Mouse (Mus musculus) CD8-positive naive resting alpha-beta T cell, adult 2 months (primary cell): ENCODE measurements around the gene Gm20696.

Experiments
- DNase-seq, 2 experiments: peaks; one replicate each; pipeline ENCODE4 v3.0.0; 2022; ENCODE audit warnings: low read depth in 2 of 2, low spot score in 2 of 2

The Gm20696 gene

DNA sequence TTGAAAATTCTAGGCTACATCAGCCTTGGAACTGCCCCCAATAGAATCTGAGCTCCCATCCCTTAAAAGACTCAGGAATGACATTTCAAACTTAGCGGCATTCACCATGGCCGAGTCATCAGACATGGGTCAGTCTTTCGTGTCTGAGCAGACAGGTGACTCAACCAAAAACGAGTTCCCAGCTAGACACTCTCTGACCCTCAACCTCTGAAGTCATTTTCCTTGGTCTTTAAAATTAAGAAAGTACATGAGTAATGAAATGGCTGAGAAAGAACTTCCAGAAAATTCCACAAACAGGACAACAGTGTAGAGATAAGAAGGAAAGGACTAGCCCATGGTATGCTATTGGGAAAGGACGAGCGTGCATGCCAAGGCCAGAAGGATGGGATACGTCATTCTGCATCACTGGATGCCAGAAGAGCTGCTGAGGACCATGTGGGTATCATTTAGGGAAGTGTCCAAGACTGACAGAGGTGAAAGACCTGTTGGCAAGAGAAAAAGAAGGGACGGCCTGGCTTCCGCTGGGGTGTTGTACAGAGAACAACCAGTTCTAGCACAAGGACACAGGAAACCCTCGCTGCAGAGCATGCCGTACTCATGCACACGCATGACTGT lies 219.7 kb downstream of the Gm20696 start:
- no peak for DNase-seq

DNA sequence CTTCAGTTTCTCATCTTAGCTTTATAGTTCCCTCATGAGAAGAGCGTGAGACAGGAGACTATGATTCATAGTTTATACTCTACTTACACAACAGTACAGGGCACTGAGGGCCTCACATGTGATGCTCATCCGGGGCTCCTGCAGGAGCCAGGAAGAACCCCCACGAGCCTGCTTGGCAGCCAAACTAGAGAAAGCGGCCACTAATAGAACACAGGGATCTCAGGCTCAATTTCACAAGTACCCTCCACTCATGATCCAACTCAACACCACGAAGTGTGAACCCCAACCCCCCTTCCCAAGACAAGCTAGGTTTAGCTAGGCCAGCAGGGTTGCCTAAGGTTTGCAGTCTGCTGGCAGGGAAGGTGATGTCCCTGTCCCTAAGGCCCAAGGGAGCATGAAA lies 223.1 kb downstream of the Gm20696 start:
- no peak for DNase-seq

DNA sequence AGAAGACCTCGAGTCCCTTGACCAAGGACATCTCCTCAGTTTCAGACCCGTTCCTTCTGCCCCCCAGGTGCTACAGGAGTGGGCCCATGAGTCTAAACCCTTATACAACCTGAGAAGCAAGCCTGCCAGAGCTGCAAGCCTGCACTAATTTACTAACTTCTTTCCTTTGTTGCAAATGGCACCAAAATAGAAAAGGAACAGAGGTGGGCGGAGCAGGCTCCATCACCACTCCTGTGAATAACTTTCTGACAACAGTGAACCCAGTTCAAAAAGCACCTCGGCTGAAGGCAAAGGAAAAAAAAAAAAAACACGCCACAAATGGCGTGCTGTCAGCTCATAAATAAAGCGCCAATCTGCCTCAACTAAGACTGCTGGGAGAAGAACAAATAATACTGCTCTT lies 225.5 kb downstream of the Gm20696 start:
- DNase-seq: no peak

DNA sequence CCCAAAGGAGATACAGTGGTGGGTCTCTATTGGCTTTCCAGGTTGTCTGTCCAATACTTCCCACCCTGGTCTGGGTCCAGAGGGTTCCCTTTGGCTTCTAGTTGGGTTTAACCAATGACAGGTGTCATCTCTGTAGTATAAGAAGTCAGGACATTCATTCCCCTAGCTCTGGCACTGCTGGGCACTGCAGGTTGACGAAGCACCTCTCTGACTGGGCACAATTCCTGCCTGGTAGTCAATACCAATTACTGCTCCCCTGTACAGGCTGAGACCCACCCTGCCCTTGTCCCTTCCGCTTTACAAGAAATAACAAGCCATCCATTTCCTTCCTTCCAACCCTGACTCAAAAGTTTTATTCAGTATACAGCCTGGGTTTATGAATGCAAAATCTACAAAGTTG lies 226.0 kb downstream of the Gm20696 start:
- no peak for DNase-seq

DNA sequence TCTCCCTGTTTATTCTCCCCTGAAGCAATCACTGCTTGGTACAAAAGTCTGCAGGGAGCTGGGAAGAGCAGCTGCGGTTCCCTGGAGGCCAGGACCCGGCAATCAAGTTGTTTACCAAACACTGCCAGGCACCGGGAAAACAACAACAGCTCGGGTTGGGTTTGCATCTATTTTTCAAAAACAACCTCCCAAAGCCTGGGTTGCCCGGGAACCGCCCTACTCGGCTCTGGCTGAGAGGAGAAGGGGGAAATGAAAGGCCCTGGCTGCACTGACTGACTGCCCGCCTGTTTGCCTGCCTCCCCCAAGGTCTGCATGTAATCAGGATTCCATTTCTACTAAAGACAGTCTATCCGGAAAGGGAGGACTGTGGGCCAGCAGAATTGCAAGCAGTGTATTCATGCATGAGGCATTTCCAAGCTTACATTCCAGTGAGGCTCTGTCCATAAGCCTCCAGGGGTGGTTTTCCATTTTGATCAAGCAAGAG lies 226.7 kb downstream of the Gm20696 start:
- no peak for DNase-seq

DNA sequence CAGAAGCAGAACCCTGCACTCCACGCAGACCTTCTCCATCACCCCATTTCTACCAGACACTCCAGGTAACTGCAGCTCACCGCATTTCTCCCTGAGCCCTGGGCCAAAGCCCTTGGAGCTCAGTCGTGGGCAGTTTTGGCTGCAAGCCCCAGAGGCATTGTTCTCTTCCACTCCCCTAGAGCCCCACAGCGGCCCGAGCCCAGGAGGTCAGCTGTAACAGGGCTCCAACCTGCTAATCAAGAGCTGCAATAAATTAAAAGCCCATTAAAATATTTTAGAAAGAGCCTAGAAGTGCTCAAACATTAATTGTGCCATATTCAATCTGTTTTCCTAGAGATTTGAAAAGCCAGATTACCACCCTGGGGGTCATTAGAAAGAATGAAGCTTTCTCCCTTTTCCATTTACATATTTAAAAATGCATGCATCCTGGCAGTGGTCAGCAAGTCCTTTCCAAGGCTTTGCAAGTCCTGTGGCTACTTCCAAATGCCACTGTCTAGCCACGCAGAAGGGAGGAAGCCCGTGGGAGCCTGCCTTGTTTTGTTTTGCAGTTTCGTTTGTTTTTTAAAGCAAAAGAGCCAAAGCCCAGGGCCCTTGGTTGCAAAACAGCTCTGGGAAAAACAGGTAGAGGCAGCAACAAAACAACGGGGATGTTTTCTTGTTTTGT lies 227.3 kb downstream of the Gm20696 start:
- no peak for DNase-seq

DNA sequence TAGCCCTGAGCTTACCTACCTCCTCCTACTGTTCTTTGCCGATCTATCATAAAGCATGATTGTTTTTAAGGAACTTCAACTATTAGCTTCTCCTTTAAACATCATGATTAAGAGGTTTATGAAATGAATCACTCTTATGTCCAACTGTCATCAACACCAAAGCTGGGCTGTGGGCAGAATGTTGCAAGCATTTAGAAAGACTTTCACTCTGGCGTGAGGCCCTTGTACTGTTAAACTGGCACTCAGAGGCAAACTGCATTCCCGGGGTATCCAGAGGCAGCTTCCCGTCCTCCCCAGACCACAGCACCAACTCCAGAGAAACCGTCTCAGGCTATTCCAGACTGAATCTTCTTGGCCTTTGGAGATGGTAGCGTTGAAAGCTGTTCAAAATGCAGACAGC lies 230.2 kb downstream of the Gm20696 start:
- DNase-seq: no peak

DNA sequence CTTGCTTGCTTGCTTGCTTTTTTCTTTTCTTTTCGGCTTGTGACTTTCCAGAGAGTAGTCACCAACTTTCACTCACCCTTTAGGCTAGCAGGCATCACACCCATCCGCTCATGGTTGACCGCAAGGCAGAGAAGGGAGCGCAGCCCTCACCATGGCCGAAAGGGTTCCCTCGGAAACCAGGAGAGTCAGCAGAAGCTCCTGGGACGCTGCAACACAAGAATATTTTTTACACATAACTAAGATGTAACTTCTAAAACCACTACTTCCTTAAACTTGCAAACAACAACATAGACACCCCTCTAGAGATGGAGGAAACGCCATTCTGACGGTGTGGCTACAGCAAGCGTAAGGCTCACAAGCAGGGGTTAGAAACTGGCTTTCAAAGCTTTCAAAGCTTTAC lies 231.5 kb downstream of the Gm20696 start:
- peak; percentile 53 to 54 for DNase-seq

DNA sequence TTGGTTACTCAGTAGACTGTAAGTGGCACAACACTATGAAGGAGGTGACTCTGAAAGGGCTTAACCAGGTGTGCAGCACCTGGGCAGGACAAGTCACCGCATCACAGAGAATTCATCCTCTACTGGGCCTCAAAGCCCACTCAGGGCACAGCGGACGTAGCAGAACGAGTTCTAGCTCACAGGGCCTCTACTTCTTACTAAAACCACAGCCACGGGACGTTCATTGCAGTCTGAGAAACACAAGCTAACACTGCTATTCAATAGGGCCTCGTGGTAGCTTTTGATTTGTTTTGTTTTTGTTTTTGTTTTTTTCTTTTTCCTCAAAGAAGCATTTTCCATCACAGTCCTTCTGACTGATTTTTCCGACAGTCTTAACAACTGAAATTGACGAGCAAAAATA lies 233.6 kb downstream of the Gm20696 start:
- DNase-seq: peak; percentile 36 to 37

DNA sequence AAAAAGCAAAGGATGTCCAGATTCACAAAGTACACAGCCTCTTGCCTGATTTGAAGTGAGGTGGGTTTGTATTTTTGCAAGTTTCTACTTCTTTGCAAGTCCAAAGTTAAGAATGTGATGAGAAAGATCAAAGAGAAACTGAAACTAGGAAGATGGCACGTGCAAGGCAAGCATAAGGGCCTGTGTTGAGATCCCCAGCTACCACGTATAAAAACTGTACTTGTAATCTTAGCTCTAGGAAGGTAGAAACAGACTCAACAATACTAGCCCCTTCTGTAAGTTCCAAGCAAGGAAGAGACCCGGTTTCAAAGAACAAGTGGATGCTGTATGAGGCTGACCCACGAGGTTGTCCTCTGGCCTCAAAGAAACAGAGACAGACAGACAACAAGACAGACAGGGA lies 234.7 kb downstream of the Gm20696 start:
- DNase-seq: no peak

DNA sequence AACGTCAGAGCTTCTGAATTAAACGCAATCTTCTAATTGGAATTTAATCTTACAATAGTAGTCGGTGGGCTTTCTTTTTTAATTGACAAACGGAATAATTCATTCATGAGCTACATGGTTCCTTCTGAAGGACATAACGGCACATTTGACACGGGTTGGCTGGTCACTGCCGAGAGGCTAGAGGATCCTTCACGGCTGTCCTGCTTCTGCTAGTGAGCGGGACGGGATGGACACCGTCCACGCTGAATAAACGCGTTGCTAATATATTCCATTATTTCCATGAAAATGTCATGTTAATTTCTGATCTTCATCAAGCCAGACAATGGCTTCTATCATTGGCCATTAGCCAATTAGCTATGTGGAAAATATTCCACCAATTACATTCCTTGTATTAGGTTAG lies 236.0 kb downstream of the Gm20696 start:
- no peak for DNase-seq

DNA sequence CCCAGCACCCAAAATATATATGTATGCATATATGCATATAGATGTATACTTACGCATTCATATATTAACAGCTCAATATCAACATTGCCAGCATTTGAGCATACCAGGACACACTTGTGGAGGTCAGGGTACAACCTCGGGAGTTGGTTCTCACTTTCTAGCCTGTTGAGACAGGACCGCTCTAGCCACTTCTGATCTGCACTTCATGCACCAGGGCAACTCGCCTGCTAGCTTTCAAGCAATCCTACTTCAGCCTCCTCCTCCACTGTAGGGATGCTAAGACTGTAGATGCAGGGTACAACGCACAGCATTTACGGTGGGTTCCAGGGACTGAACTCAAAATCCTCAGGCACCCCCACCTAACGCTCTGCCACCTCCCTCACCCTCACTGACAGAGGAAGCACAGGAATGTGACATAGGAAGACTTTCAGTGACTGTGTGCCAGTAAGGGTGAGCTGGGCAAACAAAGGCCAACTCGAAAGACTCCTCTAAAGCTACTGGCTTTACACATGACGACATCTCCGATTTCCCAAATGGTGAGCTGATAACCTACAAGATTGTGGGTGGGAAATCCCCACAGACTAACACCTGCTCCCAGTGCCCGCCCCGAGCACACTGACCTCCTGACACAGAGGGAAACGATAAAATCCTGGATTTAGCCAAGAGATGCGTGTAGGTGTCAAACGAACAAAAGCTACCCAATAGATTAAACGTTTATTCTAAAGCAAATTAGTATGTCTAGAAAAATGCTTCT lies 237.0 kb downstream of the Gm20696 start:
- no peak for DNase-seq

DNA sequence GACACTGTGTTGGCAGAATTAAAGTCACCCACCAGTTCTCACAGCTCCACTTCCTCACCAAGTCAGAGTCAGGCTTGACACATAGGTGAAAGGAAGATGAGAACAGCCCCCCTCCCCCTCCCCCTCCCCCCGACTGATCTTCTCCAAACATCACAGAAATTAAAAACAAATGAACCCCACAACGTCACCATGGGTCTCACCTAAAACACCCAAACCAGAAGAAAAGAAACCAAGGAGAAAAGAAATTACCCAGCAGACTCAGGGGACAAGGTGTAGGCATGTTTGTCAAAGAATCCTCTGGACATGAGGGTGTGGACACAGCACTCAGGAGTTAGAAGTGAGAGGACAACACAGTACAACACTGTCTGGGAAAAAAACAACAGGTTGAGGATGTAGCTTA lies 237.6 kb downstream of the Gm20696 start:
- peak; percentile 30 to 48 for DNase-seq

DNA sequence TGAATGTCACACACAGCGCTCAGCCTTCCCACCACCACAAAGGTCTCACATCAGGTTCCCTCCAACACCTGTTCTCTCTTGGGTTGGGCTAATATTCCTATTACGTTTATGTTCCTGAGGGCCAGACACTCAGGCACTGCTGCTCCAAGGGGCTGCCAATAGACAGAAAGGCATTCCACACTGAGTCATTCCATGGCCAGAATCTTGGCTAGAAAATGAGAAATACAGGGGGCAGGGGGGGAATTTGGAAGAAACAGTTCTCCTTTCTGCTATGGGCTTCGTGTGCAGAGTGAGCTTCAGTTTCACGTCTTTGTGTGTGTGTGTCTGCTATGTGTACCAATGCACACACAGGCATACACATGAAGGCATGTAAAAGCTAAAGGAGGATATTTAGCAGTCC lies 239.3 kb downstream of the Gm20696 start:
- no peak for DNase-seq

DNA sequence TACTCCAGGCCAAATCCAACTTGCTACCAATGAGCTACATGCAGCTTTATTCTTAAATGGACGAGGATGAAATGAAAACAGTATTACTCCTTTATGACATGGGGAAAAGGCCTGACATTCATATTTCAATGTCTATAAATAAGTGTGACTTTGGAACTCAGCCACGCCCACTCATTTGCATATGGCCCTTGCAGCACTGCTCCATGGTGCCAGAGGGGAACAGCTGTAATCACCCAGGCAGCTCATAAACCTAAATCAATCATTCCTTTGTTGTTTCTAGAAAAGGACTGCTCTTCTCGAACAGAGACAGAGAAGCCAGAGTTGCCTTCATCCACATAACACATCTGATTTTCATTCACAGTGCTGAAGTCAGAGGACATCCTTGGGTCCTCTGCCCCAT lies 241.6 kb downstream of the Gm20696 start:
- DNase-seq: no peak

DNA sequence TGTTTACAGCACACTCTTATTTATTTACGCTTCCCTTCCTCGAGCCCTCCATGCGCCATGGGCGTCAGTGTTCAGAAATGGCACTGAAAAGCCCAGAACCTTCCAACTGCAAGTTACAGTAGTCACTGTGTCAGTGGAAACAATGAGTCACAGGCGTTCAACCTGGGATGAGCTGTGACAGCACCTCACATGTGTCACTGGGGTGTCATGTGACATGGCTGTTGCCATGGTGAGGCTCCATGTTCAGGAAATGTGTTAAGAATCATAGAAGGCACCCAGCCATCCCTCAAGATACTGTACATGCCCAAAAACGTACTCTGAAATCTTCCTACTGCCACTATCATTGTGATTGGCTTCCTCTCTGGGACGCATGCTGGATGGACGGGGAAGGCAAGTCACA lies 245.9 kb downstream of the Gm20696 start:
- DNase-seq: peak in 1 of 2 experiments; percentile 42

DNA sequence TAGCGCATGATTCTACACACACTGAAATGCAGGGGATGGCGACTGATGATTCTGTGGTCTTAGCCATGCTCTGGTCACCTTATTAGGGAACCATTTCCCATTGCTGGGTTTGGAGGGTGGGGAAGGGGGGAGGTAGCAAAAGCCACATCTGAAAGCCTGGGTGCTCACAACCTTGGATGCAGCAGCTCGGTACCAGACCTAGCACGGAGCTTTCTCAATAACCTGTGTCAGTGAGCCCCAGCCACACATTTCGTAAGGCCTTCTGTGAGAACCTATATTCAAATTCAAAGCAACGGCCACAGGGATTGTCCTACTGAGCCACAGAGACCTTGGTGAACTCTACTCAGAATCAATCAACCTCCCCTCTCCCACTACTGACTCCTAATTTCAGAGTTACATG lies 254.0 kb downstream of the Gm20696 start:
- DNase-seq: no peak

DNA sequence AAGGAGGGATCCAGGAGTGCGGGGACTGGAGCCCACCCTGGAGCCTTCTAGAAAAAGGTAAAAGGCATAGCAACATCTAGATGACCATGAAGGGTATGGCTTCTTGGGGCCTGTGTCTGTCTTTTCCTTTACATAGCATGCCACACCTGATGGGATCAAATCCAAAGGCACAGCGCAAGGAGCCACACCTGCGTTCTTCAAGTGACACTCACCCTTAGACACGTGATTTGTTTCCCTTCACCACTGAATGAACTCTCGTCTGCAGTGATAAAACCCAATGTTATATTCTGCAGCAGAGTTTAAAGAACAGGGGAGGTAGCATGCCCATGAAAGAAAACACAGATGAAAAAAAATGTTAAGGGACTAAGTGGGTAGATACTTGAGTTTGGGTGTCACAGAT lies 257.0 kb downstream of the Gm20696 start:
- DNase-seq: no peak

DNA sequence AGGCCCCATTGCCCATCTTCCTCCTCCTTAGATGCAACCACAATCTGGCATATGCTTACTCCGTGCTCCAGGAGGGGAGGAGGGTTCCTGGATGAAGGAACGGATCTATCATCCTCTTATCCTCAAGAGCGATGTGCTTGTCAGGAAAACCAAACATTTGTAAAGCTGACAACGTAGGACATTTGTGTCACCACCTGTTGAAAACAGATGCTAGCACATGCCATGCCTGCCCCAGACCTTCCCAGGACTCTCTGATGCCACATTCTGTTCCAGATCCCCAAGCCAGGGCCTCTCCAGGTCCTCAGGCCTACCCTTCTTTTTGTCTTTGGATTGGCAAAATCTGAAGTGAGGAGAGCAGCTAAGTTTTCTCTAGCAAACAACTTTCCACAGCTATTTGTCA lies 257.7 kb downstream of the Gm20696 start:
- no peak for DNase-seq

DNA sequence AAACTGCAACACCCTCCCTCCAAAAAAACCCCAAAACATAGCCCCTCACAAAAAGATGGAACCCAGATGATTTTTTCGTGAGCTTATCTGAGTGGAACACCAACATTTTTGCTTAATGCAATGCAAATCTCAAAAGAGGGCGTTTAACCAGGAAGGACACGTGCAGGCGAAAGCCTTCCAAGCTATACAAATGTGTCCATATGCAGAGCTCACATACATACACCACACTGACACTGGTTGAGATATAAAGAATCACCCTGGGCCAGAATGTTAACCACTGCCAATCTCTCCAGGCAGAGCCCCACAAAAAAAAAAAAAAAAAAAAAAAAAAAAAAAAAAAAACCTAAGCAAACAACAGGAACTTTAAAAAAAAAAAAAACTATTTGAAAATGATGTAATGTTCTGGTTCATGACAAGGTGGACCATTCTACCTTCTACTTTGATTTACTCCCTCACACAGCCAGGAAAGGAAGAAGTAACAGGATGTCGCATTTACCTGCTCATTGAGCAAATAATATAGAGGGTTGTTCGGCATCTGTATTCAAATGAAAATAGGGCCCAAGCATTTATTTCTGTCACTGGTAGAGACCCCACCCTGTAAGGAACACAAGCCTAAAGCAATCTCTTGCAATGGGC lies 262.7 kb downstream of the Gm20696 start:
- no peak for DNase-seq

DNA sequence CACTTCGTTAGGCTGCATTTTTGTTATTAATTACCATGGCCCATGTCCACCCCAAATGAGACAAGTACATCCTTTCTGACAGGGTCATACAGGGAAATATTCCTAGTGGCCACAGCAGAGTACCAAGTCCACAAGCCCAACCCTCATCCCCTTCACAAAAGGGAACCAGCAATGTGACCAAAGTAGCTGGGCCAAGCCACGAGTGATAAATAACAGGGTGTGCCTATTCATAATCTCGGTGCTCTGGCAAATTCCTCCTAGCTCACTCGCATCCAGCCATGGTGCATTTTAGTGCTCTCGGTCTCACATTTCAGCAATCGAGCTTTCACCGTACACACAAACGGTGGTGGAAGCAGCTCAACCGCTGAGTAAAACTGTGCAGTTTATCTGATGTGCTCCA lies 263.7 kb downstream of the Gm20696 start:
- no peak for DNase-seq

DNA sequence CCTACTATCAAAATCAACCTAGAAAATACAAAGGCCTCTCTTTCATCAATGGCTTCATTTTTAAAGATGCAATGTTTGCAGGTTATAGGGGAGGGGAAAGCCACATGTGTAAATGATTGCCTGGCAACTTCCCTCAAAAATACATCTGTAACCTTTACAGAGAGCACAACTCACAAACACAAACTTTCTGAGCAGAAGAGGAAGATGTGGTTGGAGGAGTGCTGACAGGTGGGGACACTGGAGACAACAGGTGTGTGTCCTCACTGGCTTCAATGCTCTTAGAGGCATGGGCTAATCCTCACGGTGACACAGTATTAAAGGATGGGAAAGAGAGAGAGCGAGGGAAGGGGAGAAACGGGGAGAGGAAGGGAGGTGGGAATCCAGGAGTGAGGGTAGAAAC lies 264.2 kb downstream of the Gm20696 start:
- DNase-seq: no peak
